Mouse (Mus musculus): Measurements from ENCODE around the gene Metrn. TPM values are rescaled to one million over a fixed set of nuclear protein-coding genes. Genes with fewer than 3 reads are reported as not detected.

The Metrn gene
- polyA plus RNA-seq, 1 experiment, result 15.4 TPM

- no peak for DNase-seq (ENCODE audit: low spot score)
Measured at GRCm38 (mm10) chr17:25775318-25776062, 21.4 kb downstream of the Metrn start.

DNA sequence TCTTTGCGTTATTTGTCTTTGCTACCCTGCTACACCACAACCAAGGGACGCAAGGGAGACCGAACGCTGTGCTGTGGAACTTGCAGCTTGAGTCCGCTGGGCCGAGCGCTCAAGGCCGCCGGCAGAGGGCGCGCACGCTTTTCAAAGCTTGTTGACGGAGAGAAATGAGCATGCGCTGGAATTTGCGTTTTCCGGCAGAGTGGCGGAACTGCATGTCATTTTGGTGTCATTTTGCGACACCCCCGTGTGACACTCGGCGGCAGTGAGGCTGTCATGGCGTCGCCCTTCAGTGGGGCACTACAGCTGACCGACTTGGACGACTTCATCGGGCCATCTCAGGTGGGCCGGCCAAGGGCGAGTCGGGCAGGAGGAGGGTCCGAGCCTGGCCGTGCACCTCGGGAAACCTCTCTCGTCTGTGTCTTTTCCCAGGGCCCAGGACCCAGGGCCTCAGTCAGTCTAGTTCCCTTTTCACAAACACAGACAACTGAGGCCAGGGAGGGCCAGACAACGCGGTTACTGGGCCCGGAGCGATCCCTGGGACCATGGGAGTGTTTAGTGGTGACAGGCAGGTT, 23.3 kb downstream of the Metrn start, which contains the start of gene Narfl:
TSS of gene Narfl (plus strand) at position 228 of the 572 bp plus-strand sequence.
- peak; percentile 96 for DNase-seq (ENCODE audit: low spot score)

- DNase-seq (ENCODE audit: low spot score), result no peak
Measured at GRCm38 (mm10) chr17:25769331-25769730, 27.6 kb downstream of the Metrn start.

DNA sequence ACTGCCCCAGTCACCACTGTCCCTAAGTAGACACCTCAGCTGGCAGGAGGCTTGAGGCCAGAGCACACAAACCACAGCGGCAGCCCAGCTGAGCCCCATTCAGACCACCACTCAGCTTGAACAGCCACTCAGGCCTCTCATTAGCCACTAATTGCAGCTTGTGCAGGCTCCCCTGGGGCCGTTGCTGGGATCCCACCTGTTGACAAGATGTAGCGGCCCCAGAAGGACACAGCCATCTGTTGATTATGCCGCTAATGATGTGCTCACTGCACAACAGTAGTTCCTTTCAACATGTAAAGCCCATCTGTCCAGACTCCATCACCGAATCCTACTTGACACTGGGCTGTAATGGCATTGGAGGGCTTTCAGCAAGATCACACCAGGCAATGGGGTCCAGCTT, 31.1 kb downstream of the Metrn start:
- no peak for DNase-seq (ENCODE audit: low spot score)

GRCm38 (mm10) chr17:25762591-25762990, 34.3 kb downstream of the Metrn start:
- no peak for DNase-seq (ENCODE audit: low spot score)

- no peak for DNase-seq (ENCODE audit: low spot score)
Measured at GRCm38 (mm10) chr17:25761561-25761970, 35.4 kb downstream of the Metrn start.

GRCm38 (mm10) chr17:25760148-25760547, 36.8 kb downstream of the Metrn start:
- no peak for DNase-seq (ENCODE audit: low spot score)

DNA sequence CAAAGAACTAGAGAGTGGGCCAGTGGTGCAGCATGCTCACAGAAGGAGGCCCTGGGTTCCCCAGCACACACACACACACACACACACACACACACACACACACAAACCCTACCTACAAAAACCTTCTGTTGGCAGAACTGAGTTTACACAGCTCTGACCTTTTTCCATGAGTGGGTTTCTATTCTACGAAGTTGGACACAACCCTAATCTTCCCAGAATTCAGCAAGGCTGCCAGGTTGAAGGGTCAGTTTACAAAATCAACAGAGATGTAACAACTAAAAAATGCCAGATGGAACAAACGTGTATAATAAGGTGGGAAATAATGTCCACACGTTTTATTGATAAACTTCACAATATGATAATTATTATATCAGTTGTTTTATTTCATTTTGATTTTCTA, 39.2 kb downstream of the Metrn start:
- no peak for DNase-seq (ENCODE audit: low spot score)

DNA sequence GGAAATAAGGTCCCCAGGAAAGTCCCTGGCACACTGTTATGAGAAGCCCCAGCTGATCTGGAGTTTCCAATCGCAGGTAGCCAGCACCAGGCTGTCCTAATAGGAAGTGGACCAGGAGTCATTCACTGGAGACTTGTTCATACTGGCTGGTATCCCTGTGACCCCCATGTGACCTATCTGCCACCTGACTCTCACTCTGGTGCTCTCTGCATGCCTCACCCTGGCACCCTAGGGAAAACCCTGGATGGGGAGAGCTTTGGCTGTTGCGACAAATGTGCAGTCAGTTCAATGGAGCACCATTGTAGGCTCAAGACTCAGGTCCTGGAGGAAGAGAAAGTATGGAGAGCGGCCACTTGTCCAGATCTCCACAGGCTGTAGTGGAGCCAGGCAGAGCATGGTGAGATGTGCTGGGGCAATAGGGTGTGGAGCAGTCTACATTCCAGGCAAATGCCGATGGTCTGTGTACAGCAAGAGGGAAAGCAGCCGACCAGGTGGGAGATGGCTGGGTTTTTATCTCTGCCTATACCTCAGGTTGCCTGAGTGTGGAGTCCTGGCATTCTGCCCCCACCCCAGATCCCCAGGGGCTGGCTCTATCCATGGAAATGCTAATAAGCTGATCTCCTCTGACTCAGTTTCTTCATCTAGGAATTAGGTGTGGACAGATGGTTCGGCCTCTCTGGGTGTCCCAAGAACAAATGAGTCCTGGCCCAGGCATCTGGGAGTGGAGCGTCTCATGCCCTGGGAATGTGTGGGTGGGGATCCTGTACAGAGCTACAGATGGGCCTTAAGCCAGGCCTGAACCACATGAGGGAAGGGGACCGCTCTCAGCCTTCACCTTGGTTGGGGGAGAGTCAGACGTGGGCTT, 40.3 kb downstream of the Metrn start:
- no peak for DNase-seq (ENCODE audit: low spot score)

DNA sequence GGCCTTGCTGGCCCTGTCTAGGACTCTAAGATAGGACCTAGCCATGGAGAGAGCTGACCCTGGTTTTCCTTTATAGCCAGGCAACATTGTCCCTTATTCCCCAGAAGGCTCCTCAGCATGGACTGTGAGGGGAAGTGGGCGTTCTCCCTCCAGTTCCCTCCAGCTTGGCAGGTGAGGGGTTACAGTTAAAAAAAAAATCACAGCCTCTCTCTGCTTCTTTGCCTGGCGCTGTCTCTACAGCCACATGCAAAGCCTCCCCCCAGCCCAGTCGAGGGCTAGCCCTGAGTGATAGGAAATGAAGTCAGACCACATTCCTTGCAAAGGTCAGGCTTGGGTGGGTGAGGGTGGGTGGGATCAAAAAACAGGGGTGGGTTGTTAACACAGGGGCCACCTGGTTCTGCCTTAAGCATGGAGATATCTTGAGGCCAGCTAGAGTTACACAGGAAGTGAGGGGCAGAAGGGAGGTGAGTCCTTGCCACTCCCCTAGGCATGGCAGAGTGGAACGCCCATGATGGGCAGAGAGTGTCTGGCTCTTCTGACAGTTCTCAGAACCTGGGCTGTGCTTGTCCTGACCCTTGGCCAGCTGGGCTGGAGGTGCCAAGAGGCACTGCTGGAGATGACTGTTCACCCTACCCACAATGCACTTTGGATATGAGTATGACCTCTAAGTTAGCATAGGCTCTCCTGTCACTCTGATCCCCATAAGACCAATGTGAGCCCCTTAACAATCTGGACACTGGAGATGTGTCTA, 41.1 kb downstream of the Metrn start:
- no peak for DNase-seq (ENCODE audit: low spot score)

GRCm38 (mm10) chr17:25755086-25755485, 41.9 kb downstream of the Metrn start:
- DNase-seq (ENCODE audit: low spot score), result no peak

DNA sequence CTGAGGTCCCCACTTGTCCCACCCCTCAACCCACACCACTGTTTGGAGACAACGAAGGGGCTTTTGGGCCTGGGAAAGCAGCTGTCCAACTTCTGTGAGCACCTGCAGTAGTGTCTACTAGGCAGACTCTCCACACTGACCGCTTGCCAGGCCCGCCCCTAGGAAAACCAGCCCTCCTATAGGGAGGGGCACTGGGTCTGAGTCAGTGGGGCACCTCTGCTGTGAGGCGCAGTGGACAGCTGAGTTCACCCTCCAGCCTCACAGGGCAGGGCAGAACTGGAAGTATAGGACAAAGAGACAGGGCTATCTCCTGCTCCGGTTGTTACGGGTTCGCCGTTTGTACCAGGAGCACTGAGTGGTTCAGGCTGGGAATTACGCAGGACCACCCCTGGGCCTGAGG, 42.7 kb downstream of the Metrn start, which contains the start of gene Msln:
TSS of gene Msln (minus strand) at position 138 of the 400 bp plus-strand sequence.
- DNase-seq (ENCODE audit: low spot score), result no peak

GRCm38 (mm10) chr17:25751446-25751845, 45.5 kb downstream of the Metrn start:
- DNase-seq (ENCODE audit: low spot score), result no peak

DNA sequence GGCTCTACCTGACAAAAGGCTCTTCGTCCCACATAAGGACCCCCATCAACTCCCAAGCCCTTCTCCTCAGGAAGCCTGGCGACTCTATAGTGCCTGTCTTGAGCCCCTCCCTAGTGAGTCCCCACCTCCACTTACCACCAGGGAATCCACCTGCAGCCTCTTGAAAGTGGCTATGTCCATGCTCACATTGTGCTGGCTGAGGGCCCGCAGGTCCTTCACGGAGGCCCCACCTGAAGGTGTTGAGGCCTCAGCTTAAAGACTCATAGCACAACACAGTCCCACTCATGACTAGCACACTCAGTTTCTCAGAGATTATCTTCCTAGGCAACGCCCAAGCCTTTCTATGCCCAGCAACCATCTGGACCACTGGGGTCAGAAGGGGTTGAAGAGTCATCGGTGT, 47.6 kb downstream of the Metrn start:
- DNase-seq (ENCODE audit: low spot score), result no peak

GRCm38 (mm10) chr17:25748238-25748637, 48.7 kb downstream of the Metrn start:
- no peak for DNase-seq (ENCODE audit: low spot score)

DNA sequence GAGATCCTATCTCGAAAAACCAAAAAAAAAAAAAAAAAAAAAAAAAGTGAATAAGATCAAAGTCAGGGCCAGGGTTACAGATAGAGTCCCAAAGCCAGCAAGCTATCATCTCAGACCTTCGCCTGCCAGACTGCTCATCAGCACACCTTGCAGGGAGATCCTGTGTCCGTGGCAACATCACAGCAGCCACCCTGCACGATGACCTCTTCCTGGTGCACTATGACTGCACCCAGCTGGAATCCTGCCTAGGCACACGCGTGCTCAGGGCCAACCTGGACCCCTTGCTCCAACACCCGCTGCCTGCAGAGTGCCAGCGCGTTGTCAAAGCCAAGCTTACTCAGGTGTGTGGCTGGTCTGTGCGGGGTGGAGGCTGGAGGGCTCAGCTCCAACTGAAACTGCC, 52.6 kb downstream of the Metrn start:
- DNase-seq (ENCODE audit: low spot score), result no peak

GRCm38 (mm10) chr17:25743831-25744230, 53.1 kb downstream of the Metrn start:
- DNase-seq (ENCODE audit: low spot score), result no peak

Measured in urinary bladder, adult 2 months (tissue).